Mouse (Mus musculus): ENCODE results near the gene Gm5475. TPM values are rescaled to one million over a fixed set of nuclear protein-coding genes. Genes with fewer than 3 reads are reported as not detected.
A peak's percentile ranks its signal among the peaks of the same experiment; 100 is the strongest.

Gm5475 gene
- total RNA-seq, 1 experiment = not detected

DNA sequence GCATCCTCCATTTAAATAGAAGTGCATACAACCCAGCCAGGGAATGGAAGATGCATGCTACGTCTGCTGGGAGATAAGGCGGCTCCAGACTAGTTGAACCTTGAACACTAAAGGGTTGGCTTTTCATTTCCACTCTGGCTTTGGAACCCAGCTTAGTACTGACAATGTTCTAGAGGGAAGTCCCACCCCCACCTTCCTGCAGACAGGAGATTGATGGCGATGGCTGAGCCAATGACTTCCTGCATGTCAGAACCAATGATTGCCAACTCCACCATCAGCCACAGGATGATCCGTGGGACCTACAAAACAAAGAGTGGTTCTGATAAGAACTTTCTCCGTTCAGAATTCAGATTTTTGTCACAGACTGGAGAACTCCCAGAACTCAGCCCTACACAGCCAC is 15.9 kb upstream of the Gm5475 start:
- TF ChIP-seq ZNF384 (IDR thresholded peaks at IDR 0.05; ENCODE audit: low read depth, low read length) = no peak
- in situ Hi-C loops (cut with MboI; ENCODE audit: low sequenced_read_pairs in 2 of 2, unreplicated experiment in 2 of 2) = no loop called here

DNA sequence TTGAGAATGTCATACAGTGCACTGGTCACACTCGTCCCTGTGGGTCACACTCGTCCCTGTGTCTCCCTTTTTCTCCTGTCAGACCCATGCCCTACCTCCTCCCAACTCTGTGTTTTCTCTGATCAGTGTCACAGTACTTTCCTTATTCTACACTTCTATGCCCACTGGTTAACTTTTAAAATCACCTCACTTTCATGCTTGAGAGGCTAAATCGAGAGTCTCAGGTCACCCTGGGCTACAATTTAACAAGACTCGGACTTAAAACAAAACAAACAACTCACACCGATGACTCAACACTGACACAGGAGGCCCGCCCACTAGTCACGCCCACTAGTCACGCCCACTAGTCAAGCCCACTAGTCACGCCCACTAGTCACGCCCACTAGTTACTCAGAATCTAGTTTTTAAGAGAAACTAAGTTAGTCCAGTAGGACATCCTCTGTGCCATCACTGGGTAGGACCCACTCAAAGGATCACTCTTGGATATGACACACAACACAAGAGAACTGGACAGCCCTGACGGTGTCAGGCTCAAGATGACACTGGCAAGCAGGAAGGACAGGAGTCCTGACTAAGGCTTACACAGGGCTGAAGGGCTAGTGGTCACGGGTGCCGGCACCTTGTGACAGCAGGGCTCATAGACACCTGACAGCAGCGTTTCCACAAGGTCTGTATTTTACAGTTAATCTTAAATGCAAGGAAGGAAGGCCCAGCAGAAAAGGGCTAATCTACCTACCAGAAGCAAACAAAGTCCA is 10.9 kb upstream of the Gm5475 start:
- peaks cover 3 to 6% of the 10 kb centered on the region in 2 experiments; a peak in 1 of 4 replicates for H3K4me1 ChIP-seq (ENCODE audit: control insufficient read depth in 2 of 2, insufficient read depth in 2 of 2, low read length in 2 of 2, poor library complexity in 1 of 2)
- H3K9me3 ChIP-seq (ENCODE audit: control insufficient read depth, insufficient read depth, low read depth, low read length) = no peaks in the 10 kb centered on the region
- peaks cover 17% of the 10 kb centered on the region for H3K36me3 ChIP-seq (ENCODE audit: control insufficient read depth, insufficient read depth, low read length, poor library complexity, severe bottlenecking)
- no peak overlapping the region for H3K4me3 ChIP-seq (ENCODE audit: insufficient read depth in 1 of 2, low read depth in 1 of 2, low read length in 2 of 2, poor library complexity in 1 of 2, severe bottlenecking in 1 of 2)
- H3K27ac ChIP-seq (ENCODE audit: insufficient read depth, low read depth, low read length, poor library complexity, severe bottlenecking) = no peak overlapping the region
- H3K9ac ChIP-seq (ENCODE audit: insufficient read depth, low read depth, low read length, poor library complexity, severe bottlenecking) = no peak overlapping the region
- no peak for TF ChIP-seq ZC3H11A (IDR thresholded peaks at IDR 0.05; ENCODE audit: borderline replicate concordance, low read depth, low read length)
- TF ChIP-seq MAFK (IDR thresholded peaks at IDR 0.05; ENCODE audit: insufficient read depth, low read depth, low read length) = no peak
- TF ChIP-seq ZNF384 (IDR thresholded peaks at IDR 0.05; ENCODE audit: low read depth, low read length) = no peak
- TF ChIP-seq CHD2 (IDR thresholded peaks at IDR 0.05; ENCODE audit: low read depth, low read length) = no peak
- no peak for TF ChIP-seq HCFC1 (IDR thresholded peaks at IDR 0.05; ENCODE audit: borderline replicate concordance, insufficient read depth, low read length)
- DNase-seq (ENCODE audit: low read depth, low spot score) = no peak
- in situ Hi-C loops (cut with MboI; ENCODE audit: low sequenced_read_pairs in 2 of 2, unreplicated experiment in 2 of 2) = no loop called here

More for the DNA sequence above, 15.9 kb upstream of the Gm5475 start:
- no peaks in the 10 kb centered on the region for H3K9me3 ChIP-seq (ENCODE audit: control insufficient read depth, insufficient read depth, low read depth, low read length)
- no peak overlapping the region for H3K27ac ChIP-seq (ENCODE audit: insufficient read depth, low read depth, low read length, poor library complexity, severe bottlenecking)
- no peak overlapping the region; the same call in 1 of the 2 replicates for H3K9ac ChIP-seq (ENCODE audit: insufficient read depth, low read depth, low read length, poor library complexity, severe bottlenecking)
- H3K4me1 ChIP-seq (ENCODE audit: control insufficient read depth in 2 of 2, insufficient read depth in 2 of 2, low read length in 2 of 2, poor library complexity in 1 of 2) = no peaks in the 10 kb centered on the region
- H3K36me3 ChIP-seq (ENCODE audit: control insufficient read depth, insufficient read depth, low read length, poor library complexity, severe bottlenecking) = peaks cover 36% of the 10 kb centered on the region
- H3K4me3 ChIP-seq (ENCODE audit: insufficient read depth in 1 of 2, low read depth in 1 of 2, low read length in 2 of 2, poor library complexity in 1 of 2, severe bottlenecking in 1 of 2) = peak overlapping the region in 1 of 2 experiments; percentile 31; a peak in 1 of 4 replicates
- DNase-seq (ENCODE audit: low read depth, low spot score) = peak; percentile 45

DNA sequence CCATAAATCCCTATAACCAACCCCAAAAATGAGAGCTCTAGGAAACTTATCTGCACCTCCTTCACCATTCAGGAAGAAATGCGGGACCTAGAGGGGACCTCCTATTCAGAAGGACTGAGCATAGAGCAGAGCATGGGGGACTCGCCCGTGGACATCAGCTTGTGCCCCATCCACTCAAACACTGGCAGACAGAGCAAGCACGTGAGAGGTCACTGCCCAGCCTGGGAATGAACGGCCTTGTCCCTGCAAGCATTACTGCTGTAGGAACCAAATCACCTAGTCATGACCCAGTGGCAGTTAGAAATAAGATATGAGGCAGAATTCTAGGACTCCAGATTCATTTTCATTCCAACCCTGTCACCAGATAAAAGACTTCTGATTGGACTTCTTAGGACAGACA is 10.2 kb upstream of the Gm5475 start:
- peaks cover 17% of the 10 kb centered on the region for H3K36me3 ChIP-seq (ENCODE audit: control insufficient read depth, insufficient read depth, low read length, poor library complexity, severe bottlenecking)
- DNase-seq (ENCODE audit: low read depth, low spot score) = no peak
- no peaks in the 10 kb centered on the region for H3K9me3 ChIP-seq (ENCODE audit: control insufficient read depth, insufficient read depth, low read depth, low read length)

DNA sequence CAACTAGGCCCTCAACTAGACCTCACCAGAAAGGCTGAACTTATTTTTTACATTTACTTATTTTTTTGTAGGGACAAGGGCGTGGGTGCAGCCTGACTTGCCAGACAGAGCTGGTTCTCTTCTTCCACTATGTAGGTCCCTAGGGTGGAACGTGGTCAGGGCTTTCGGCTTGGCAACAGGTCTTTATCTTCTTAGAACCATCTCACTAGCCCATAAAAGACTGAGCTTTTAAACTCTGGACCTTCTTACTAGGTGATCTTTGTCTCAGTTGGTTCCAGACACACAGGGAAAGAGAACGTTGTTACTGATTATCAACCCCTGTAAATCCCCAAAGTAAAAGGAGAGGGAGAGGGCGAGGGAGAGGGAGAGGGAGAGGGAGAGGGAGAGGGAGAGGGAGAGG is 8.6 kb upstream of the Gm5475 start:
- peaks cover 3 to 6% of the 10 kb centered on the region in 2 experiments; a peak in 1 of 4 replicates for H3K4me1 ChIP-seq (ENCODE audit: control insufficient read depth in 2 of 2, insufficient read depth in 2 of 2, low read length in 2 of 2, poor library complexity in 1 of 2)

More for the DNA sequence above, 10.2 kb upstream of the Gm5475 start:
- H3K4me1 ChIP-seq (ENCODE audit: control insufficient read depth in 2 of 2, insufficient read depth in 2 of 2, low read length in 2 of 2, poor library complexity in 1 of 2) = peaks cover 3 to 6% of the 10 kb centered on the region in 2 experiments; a peak in 1 of 4 replicates
- no peak for TF ChIP-seq CHD2 (IDR thresholded peaks at IDR 0.05; ENCODE audit: low read depth, low read length)
- no peak for TF ChIP-seq HCFC1 (IDR thresholded peaks at IDR 0.05; ENCODE audit: borderline replicate concordance, insufficient read depth, low read length)
- no peak for TF ChIP-seq ZNF384 (IDR thresholded peaks at IDR 0.05; ENCODE audit: low read depth, low read length)
- TF ChIP-seq ZC3H11A (IDR thresholded peaks at IDR 0.05; ENCODE audit: borderline replicate concordance, low read depth, low read length) = no peak
- no peak for TF ChIP-seq MAFK (IDR thresholded peaks at IDR 0.05; ENCODE audit: insufficient read depth, low read depth, low read length)
- H3K9ac ChIP-seq (ENCODE audit: insufficient read depth, low read depth, low read length, poor library complexity, severe bottlenecking) = no peak overlapping the region
- H3K4me3 ChIP-seq (ENCODE audit: insufficient read depth in 1 of 2, low read depth in 1 of 2, low read length in 2 of 2, poor library complexity in 1 of 2, severe bottlenecking in 1 of 2) = no peak overlapping the region
- no peak overlapping the region for H3K27ac ChIP-seq (ENCODE audit: insufficient read depth, low read depth, low read length, poor library complexity, severe bottlenecking)
- in situ Hi-C loops (cut with MboI; ENCODE audit: low sequenced_read_pairs in 2 of 2, unreplicated experiment in 2 of 2) = no loop called here

More for the DNA sequence above, 8.6 kb upstream of the Gm5475 start:
- no peak overlapping the region for H3K4me3 ChIP-seq (ENCODE audit: insufficient read depth in 1 of 2, low read depth in 1 of 2, low read length in 2 of 2, poor library complexity in 1 of 2, severe bottlenecking in 1 of 2)
- H3K9ac ChIP-seq (ENCODE audit: insufficient read depth, low read depth, low read length, poor library complexity, severe bottlenecking) = no peak overlapping the region
- in situ Hi-C loops (cut with MboI; ENCODE audit: low sequenced_read_pairs in 2 of 2, unreplicated experiment in 2 of 2) = no loop called here
- no peaks in the 10 kb centered on the region for H3K9me3 ChIP-seq (ENCODE audit: control insufficient read depth, insufficient read depth, low read depth, low read length)
- no peak overlapping the region for H3K27ac ChIP-seq (ENCODE audit: insufficient read depth, low read depth, low read length, poor library complexity, severe bottlenecking)
- no peak for TF ChIP-seq ZNF384 (IDR thresholded peaks at IDR 0.05; ENCODE audit: low read depth, low read length)
- TF ChIP-seq ZC3H11A (IDR thresholded peaks at IDR 0.05; ENCODE audit: borderline replicate concordance, low read depth, low read length) = no peak
- no peak for TF ChIP-seq MAFK (IDR thresholded peaks at IDR 0.05; ENCODE audit: insufficient read depth, low read depth, low read length)
- TF ChIP-seq HCFC1 (IDR thresholded peaks at IDR 0.05; ENCODE audit: borderline replicate concordance, insufficient read depth, low read length) = no peak
- no peak for TF ChIP-seq CHD2 (IDR thresholded peaks at IDR 0.05; ENCODE audit: low read depth, low read length)
- no peak for DNase-seq (ENCODE audit: low read depth, low spot score)
- H3K36me3 ChIP-seq (ENCODE audit: control insufficient read depth, insufficient read depth, low read length, poor library complexity, severe bottlenecking) = peaks cover 12% of the 10 kb centered on the region

Measured in ES-E14 (cell line).